Mouse (Mus musculus) embryonic facial prominence, embryonic 15.5 days (tissue): ENCODE data around the gene Treml2. TPM values are rescaled to one million over a fixed set of nuclear protein-coding genes. Genes with fewer than 3 reads are reported as not detected.

Experiments
- ATAC-seq: fragments of 200-750 bp; cut with Nextera tagmentation; 2 replicates; pipeline ENCODE4 v1.8.0; 2017; ENCODE audit warnings: low read depth, moderate TSS enrichment; ENCODE audit not compliant: insufficient number of reproducible peaks, low FRiP score, low TSS enrichment
- H3K27ac ChIP-seq: fragments of 300-500 bp; sonication (generic); replicated peaks from 2 replicates; pipeline ENCODE4 v1.5.1; 2015; ENCODE audit warnings: mild to moderate bottlenecking, inconsistent platforms
- H3K27me3 ChIP-seq: fragments of 300-500 bp; sonication (generic); 2 replicates; pipeline ENCODE4 v1.6.1; 2015; ENCODE audit warnings: inconsistent platforms
- H3K36me3 ChIP-seq: fragments of 300-500 bp; sonication (generic); 2 replicates; pipeline ENCODE4 v1.6.1; 2015; ENCODE audit warnings: mild to moderate bottlenecking, inconsistent platforms
- H3K4me1 ChIP-seq: fragments of 300-500 bp; sonication (generic); 2 replicates; pipeline ENCODE4 v1.6.1; 2015; ENCODE audit warnings: inconsistent platforms
- H3K4me2 ChIP-seq: fragments of 300-500 bp; sonication (generic); replicated peaks from 2 replicates; pipeline ENCODE4 v1.6.1; 2015; ENCODE audit warnings: mild to moderate bottlenecking, inconsistent platforms
- H3K4me3 ChIP-seq: fragments of 300-500 bp; sonication (generic); replicated peaks from 2 replicates; pipeline ENCODE4 v1.5.1; 2015; ENCODE audit warnings: mild to moderate bottlenecking, inconsistent platforms
- H3K9ac ChIP-seq: fragments of 300-500 bp; sonication (generic); 2 replicates; pipeline ENCODE4 v1.6.1; 2015; ENCODE audit warnings: inconsistent platforms
- H3K9me3 ChIP-seq: fragments of 300-500 bp; sonication (generic); replicated peaks from 2 replicates; pipeline ENCODE4 v1.6.1; 2016; ENCODE audit warnings: inconsistent platforms
- WGBS: fragments of 180-500 bp; shearing (Covaris S2); methylation state at CpG from one replicate; pipeline ENCODE4 v1.1.7; 2015; 5-methylcytosine and 5-hydroxymethylcytosine counted together
- polyA plus RNA-seq: library from polyadenylated mRNA; unstranded; fragments of >200 nt; fragmentation: Nextera tagmentation; extraction: Ambion mirVana; gene quantifications from 2 replicates; pipeline ENCODE4 v1.2.1, GENCODE M21; 2015

Treml2 gene
- polyA plus RNA-seq = 0.05 and 0.13 TPM in 2 replicates

DNA sequence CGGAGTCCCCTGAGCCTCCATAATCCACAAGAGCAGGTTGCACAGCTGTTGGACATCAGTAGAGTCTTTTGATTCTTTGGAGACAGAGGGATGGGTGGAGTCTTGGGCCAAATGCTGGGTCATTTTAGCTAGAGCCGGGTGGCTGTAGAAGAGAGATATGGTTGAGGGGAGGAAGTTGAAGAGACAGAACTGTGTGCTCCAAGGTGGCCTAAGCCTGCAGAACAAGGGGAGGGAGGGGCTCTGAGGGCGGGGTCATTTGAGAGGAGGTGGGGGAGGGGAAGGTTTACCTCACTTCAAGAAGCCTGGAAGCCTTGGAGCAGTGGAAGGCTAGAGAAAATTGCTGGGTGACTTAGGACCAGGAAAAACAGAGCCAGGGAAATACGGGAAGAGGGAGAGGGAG lies at the start of gene Treml2:
Gene Treml2, plus strand, starts transcription at position 296 of the 400 bp plus-strand sequence.
- no peak within 1 kb of the TSS for H3K4me3 ChIP-seq
- H3K9me3 ChIP-seq = no peaks in the 10 kb centered on the region
- H3K4me1 ChIP-seq = no peaks in the 10 kb centered on the region
- H3K36me3 ChIP-seq = no peaks in the 10 kb centered on the region
- ATAC-seq = no peak
- H3K27me3 ChIP-seq = no peaks in the 10 kb centered on the region
- H3K4me2 ChIP-seq = no peak within 1 kb of the TSS
- H3K9ac ChIP-seq = no peak within 1 kb of the TSS
- H3K27ac ChIP-seq = no peak within 1 kb of the TSS
- WGBS = 31% methylated on average over 3 of the region's 4 CpGs

GRCm38 (mm10) chr17:48249501-48249900 lies 49.8 kb upstream of the Treml2 start:
- H3K27ac ChIP-seq = no peak overlapping the region
- no peaks in the 10 kb centered on the region for H3K4me1 ChIP-seq
- H3K9me3 ChIP-seq = no peaks in the 10 kb centered on the region
- no peak for ATAC-seq
- H3K27me3 ChIP-seq = no peaks in the 10 kb centered on the region
- H3K36me3 ChIP-seq = no peaks in the 10 kb centered on the region
- WGBS = 77% methylated on average over 11 of the region's 11 CpGs
- H3K4me2 ChIP-seq = no peak overlapping the region
- H3K9ac ChIP-seq = no peak overlapping the region
- no peak overlapping the region for H3K4me3 ChIP-seq

- H3K4me1 ChIP-seq = no peaks in the 10 kb centered on the region
- no peak for ATAC-seq
- 85% methylated on average over 7 of the region's 7 CpGs for WGBS
Measured at GRCm38 (mm10) chr17:48250631-48251030, 48.7 kb upstream of the Treml2 start.

GRCm38 (mm10) chr17:48256575-48256974 lies 42.7 kb upstream of the Treml2 start:
- Histone ChIP-seq H3K9ac (no peak overlapping the region), H3K9me3 (no peaks in the 10 kb centered on the region), H3K36me3 (no peaks in the 10 kb centered on the region), H3K27ac (no peak overlapping the region), H3K27me3 (no peaks in the 10 kb centered on the region), H3K4me1 (no peaks in the 10 kb centered on the region), H3K4me2 (no peak overlapping the region), H3K4me3 (no peak overlapping the region)
- ATAC-seq = no peak

More at GRCm38 (mm10) chr17:48250631-48251030, 48.7 kb upstream of the Treml2 start:
- Histone ChIP-seq H3K36me3 (no peaks in the 10 kb centered on the region), H3K4me3 (no peak overlapping the region), H3K27me3 (no peaks in the 10 kb centered on the region), H3K27ac (no peak overlapping the region), H3K4me2 (no peak overlapping the region), H3K9me3 (no peaks in the 10 kb centered on the region), H3K9ac (no peak overlapping the region)

GRCm38 (mm10) chr17:48261868-48262267 lies 37.4 kb upstream of the Treml2 start:
- Histone ChIP-seq H3K36me3 (no peaks in the 10 kb centered on the region), H3K9me3 (no peaks in the 10 kb centered on the region), H3K4me3 (no peak overlapping the region), H3K9ac (no peak overlapping the region), H3K27me3 (no peaks in the 10 kb centered on the region), H3K4me2 (no peak overlapping the region), H3K4me1 (no peaks in the 10 kb centered on the region), H3K27ac (no peak overlapping the region)
- no peak for ATAC-seq
- 71% methylated on average over 2 of the region's 2 CpGs for WGBS

- H3K9ac ChIP-seq = no peak within 1 kb of the TSS
- no peaks in the 10 kb centered on the region for H3K4me1 ChIP-seq
- H3K9me3 ChIP-seq = no peaks in the 10 kb centered on the region
- no peaks in the 10 kb centered on the region for H3K27me3 ChIP-seq
- H3K27ac ChIP-seq = no peak within 1 kb of the TSS
- no peaks in the 10 kb centered on the region for H3K36me3 ChIP-seq
- H3K4me2 ChIP-seq = no peak within 1 kb of the TSS
- no peak for ATAC-seq
- no peak within 1 kb of the TSS for H3K4me3 ChIP-seq
- 71% methylated on average over 3 of the region's 3 CpGs for WGBS
Measured at GRCm38 (mm10) chr17:48263741-48264362, 35.4 kb upstream of the Treml2 start, which contains the start of gene Treml4. Gene Treml4 (plus strand): TSS chr17:48264295.

GRCm38 (mm10) chr17:48264662-48265061 lies 34.6 kb upstream of the Treml2 start:
- Histone ChIP-seq H3K9me3 (no peaks in the 10 kb centered on the region), H3K4me3 (no peak overlapping the region), H3K27me3 (no peaks in the 10 kb centered on the region), H3K36me3 (no peaks in the 10 kb centered on the region), H3K9ac (no peak overlapping the region), H3K4me1 (no peaks in the 10 kb centered on the region), H3K27ac (no peak overlapping the region), H3K4me2 (no peak overlapping the region)
- WGBS = 88% methylated on average over 7 of the region's 7 CpGs
- no peak for ATAC-seq

- H3K9me3 ChIP-seq = no peaks in the 10 kb centered on the region
- 21% methylated on average over 2 of the region's 2 CpGs for WGBS
- no peaks in the 10 kb centered on the region for H3K27me3 ChIP-seq
- H3K9ac ChIP-seq = no peak overlapping the region
- no peaks in the 10 kb centered on the region for H3K36me3 ChIP-seq
- no peak overlapping the region for H3K4me3 ChIP-seq
- H3K27ac ChIP-seq = no peak overlapping the region
- ATAC-seq = no peak
- no peaks in the 10 kb centered on the region for H3K4me1 ChIP-seq
- no peak overlapping the region for H3K4me2 ChIP-seq
Measured at GRCm38 (mm10) chr17:48266138-48266537, 33.2 kb upstream of the Treml2 start.

- Histone ChIP-seq H3K9ac (no peak overlapping the region), H3K4me1 (no peaks in the 10 kb centered on the region), H3K4me2 (no peak overlapping the region), H3K9me3 (no peaks in the 10 kb centered on the region), H3K36me3 (no peaks in the 10 kb centered on the region), H3K27me3 (no peaks in the 10 kb centered on the region), H3K4me3 (no peak overlapping the region), H3K27ac (no peak overlapping the region)
- no peak for ATAC-seq
- 41% methylated on average over 2 of the region's 2 CpGs for WGBS
Measured at GRCm38 (mm10) chr17:48266610-48267304, 32.5 kb upstream of the Treml2 start.

- H3K9me3 ChIP-seq = no peaks in the 10 kb centered on the region
- 88% methylated on average over 1 of the region's 1 CpGs for WGBS
- no peak for ATAC-seq
Measured at GRCm38 (mm10) chr17:48267591-48267990, 31.7 kb upstream of the Treml2 start.

DNA sequence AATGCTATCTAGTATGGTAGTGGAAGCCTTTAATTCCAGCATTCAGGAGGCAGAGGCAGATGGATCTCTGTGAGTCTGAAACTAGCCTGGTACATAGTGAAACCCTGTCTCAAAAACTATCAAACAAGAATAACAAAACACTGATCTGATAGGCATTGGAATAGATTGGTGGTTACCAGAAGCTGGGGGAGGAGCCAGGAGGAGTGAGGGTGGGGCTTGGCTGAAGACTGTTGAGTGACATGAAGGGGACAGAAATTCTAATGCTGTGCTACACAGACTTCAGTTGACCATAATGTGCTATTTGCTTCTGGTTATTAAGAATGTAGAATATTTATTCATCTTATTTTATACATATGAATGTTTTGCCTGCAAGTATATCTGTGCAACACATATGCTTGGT lies 31.0 kb upstream of the Treml2 start:
- H3K36me3 ChIP-seq = no peaks in the 10 kb centered on the region
- H3K9ac ChIP-seq = no peak overlapping the region
- no peaks in the 10 kb centered on the region for H3K27me3 ChIP-seq
- H3K4me2 ChIP-seq = no peak overlapping the region
- no peak overlapping the region for H3K27ac ChIP-seq
- H3K9me3 ChIP-seq = no peaks in the 10 kb centered on the region
- ATAC-seq = no peak
- H3K4me3 ChIP-seq = no peak overlapping the region
- no peaks in the 10 kb centered on the region for H3K4me1 ChIP-seq

More at GRCm38 (mm10) chr17:48267591-48267990, 31.7 kb upstream of the Treml2 start:
- H3K4me2 ChIP-seq = no peak overlapping the region
- no peaks in the 10 kb centered on the region for H3K36me3 ChIP-seq
- H3K4me3 ChIP-seq = no peak overlapping the region
- no peaks in the 10 kb centered on the region for H3K27me3 ChIP-seq
- no peaks in the 10 kb centered on the region for H3K4me1 ChIP-seq
- H3K9ac ChIP-seq = no peak overlapping the region
- no peak overlapping the region for H3K27ac ChIP-seq

GRCm38 (mm10) chr17:48269833-48270232 lies 29.5 kb upstream of the Treml2 start:
- no peaks in the 10 kb centered on the region for H3K27me3 ChIP-seq
- no peaks in the 10 kb centered on the region for H3K9me3 ChIP-seq
- no peaks in the 10 kb centered on the region for H3K4me1 ChIP-seq
- ATAC-seq = no peak
- H3K9ac ChIP-seq = no peak overlapping the region
- no peak overlapping the region for H3K4me3 ChIP-seq
- WGBS = 71% methylated on average over 4 of the region's 4 CpGs
- H3K4me2 ChIP-seq = no peak overlapping the region
- H3K27ac ChIP-seq = no peak overlapping the region
- H3K36me3 ChIP-seq = no peaks in the 10 kb centered on the region
